Mouse (Mus musculus) cortical plate, adult 2 months (tissue): ENCODE data around the gene Nms.

Source experiments
- CTCF ChIP-seq: fragments of 200-500 bp; IDR thresholded peaks from 2 replicates; pipeline ENCODE4 v1.5.1; 2011; ENCODE audit warnings: mild to moderate bottlenecking, control low read depth, low read length; ENCODE audit not compliant: insufficient read depth; ENCODE audit errors: extremely low read depth
- POLR2A ChIP-seq: fragments of 200-500 bp; IDR thresholded peaks from 2 replicates; pipeline ENCODE4 v1.6.1; 2011; ENCODE audit warnings: mild to moderate bottlenecking, low read length, control low read depth; ENCODE audit not compliant: insufficient read depth; ENCODE audit errors: extremely low read depth

- TF ChIP-seq POLR2A (no peak), CTCF (no peak)
Measured at GRCm38 (mm10) chr1:38893081-38893480, 45.9 kb upstream of the Nms start.
